Mouse (Mus musculus): Measurements from ENCODE around the gene Zfp811.

DNA sequence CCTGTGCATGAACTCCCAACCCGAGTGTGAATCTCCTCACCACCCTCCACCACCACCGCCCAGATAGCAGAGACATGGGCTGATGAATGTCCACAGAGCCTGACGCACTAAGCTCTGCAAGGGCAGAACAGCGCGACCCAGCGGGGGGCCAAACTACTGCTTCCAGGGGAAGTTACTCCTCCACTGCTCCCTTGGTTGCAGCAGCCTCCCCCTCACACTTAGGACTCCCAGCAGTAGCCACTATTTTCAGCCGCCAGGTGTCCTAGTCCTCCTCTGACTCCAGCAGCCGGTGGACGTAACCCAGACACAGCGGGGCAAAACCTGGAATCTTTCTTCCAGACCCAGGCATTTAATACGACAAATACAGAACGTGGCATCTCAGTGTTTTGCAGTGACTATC lies 56.1 kb downstream of the Zfp811 start:
- TF ChIP-seq GATA1 (IDR thresholded peaks at IDR 0.05; ENCODE audit: low read length) (no peak), TAL1 (IDR thresholded peaks at IDR 0.05; ENCODE audit: low read length) (no peak)
